Mouse (Mus musculus): ENCODE measurements around the gene Trappc3. TPM values are rescaled to one million over a fixed set of nuclear protein-coding genes. Genes with fewer than 3 reads are reported as not detected.
A peak's percentile ranks its signal among the peaks of the same experiment; 100 is the strongest.

Gene Trappc3
- polyA plus RNA-seq, 1 experiment from 2014 or later: 86.4 TPM

DNA sequence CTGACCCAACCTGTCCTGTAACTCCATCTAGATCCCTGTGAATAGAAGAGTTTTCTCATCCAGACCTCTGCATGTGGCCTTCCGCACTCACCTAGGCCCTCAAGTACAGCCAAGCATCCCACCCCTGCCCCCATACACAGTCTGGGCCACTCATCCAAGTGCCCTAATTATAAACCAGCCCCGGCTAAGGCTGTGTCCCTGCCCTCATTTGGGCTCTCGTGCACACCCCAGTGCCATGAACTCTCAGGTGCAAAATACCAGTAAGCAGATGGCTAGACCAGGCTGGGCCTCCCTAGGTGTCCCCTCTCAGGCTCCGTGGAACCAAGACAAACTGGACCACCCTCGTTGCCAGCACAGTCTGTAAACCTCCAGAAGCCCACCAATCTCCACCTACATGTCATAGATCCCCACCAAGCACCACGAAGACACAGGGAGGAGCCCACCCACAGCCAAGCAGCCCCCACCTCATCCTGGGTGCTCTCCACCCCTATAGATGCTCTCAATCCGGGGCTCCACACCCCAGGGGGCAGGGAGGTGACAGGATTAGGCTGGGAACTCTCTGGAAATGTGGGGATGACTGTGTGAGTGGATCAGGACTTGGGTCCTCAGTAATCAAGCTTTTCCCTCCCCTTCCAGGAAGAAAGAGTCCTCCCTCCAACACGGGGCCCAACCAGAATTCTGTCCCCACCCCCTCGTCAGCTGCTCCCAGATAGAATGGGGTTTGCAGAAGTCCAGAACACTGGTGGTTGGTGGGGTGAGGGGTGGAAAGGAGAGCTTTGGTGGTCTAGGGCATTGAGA, 7.6 kb upstream of the Trappc3 start:
- Histone ChIP-seq H3K27ac (peak overlapping the region; percentile 100), H3K9me3 (no peaks in the 10 kb centered on the region), H3K36me3 (peaks cover 11% of the 10 kb centered on the region), H3K4me1 (peaks cover 80% of the 10 kb centered on the region), H3K27me3 (ENCODE audit: insufficient read depth, poor library complexity, severe bottlenecking) (no peaks in the 10 kb centered on the region), H3K4me3 (peak overlapping the region; percentile 100)
- no peak for DNase-seq (ENCODE audit: low spot score)
- WGBS: 19% methylated on average over 9 of the region's 9 CpGs

GRCm38 (mm10) chr4:126255113-126256001, 6.8 kb upstream of the Trappc3 start:
- Histone ChIP-seq H3K4me3 (peak overlapping the region; percentile 100), H3K27ac (peak overlapping the region; percentile 100), H3K4me1 (peaks cover 83% of the 10 kb centered on the region), H3K27me3 (ENCODE audit: insufficient read depth, poor library complexity, severe bottlenecking) (no peaks in the 10 kb centered on the region), H3K36me3 (peaks cover 8% of the 10 kb centered on the region), H3K9me3 (no peaks in the 10 kb centered on the region)
- WGBS: under 1% methylated on average over 50 of the region's 50 CpGs
- DNase-seq (ENCODE audit: low spot score): no peak

DNA sequence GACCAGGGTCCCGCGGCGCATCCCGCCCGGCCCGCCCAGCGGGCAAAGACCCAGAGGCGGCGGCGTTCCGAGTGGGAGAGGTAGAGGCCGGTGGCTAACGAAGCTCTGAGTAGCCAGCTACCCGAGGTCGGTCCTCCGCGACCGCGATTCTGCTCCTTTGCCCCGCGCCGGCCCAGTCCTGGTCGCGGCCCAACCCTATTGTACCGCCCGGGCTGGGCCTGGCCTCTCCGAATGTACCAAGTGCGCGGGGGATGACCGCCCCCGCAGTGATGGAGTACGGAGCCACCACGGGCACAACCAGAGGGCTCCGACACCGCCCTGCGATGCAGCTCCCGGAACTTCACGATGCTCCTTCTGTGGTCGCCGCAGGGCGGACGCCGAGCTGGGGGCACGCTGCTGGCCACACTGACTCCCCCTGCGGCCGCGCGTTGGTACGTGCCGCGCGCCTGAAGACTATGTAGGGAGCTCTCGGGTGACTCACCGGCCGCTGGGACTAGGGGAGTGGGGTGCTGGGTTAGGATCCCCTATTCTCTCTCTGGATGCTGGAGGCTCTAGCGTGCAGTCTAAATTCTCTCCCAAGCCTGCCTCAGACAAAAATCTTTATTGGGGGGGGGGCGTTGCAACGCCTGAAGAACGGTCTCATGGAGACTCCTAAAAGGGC, 5.9 kb upstream of the Trappc3 start, which contains the start of gene Map7d1:
TSS of gene Map7d1 (minus strand) at position 213 of the 661 bp plus-strand sequence.
- Histone ChIP-seq H3K27me3 (ENCODE audit: insufficient read depth, poor library complexity, severe bottlenecking) (no peaks in the 10 kb centered on the region), H3K4me1 (peaks cover 83% of the 10 kb centered on the region), H3K27ac (peak within 1 kb of the TSS; percentile 100), H3K9me3 (no peaks in the 10 kb centered on the region), H3K36me3 (peaks cover 2% of the 10 kb centered on the region; the same call in 1 of the 2 replicates), H3K4me3 (peak within 1 kb of the TSS; percentile 100)
- WGBS: under 1% methylated on average over 58 of the region's 59 CpGs
- peak; percentile 94 for DNase-seq (ENCODE audit: low spot score)

- Histone ChIP-seq H3K4me1 (peaks cover 80% of the 10 kb centered on the region), H3K27ac (peak overlapping the region; percentile 100), H3K4me3 (peak overlapping the region; percentile 100), H3K27me3 (ENCODE audit: insufficient read depth, poor library complexity, severe bottlenecking) (no peaks in the 10 kb centered on the region), H3K9me3 (no peaks in the 10 kb centered on the region), H3K36me3 (0 out of 2 replicates have a peak, but pooled peaks cover 2% of the 10 kb centered on the region)
- peak; percentile 78 for DNase-seq (ENCODE audit: low spot score)
- WGBS: 4% methylated on average over 26 of the region's 26 CpGs
Measured at GRCm38 (mm10) chr4:126256967-126257881, 4.9 kb upstream of the Trappc3 start.

GRCm38 (mm10) chr4:126259063-126259462, 3.1 kb upstream of the Trappc3 start:
- WGBS: 31% methylated on average over 3 of the region's 3 CpGs
- H3K36me3 ChIP-seq: no peaks in the 10 kb centered on the region
- peak overlapping the region; percentile 44 for H3K4me3 ChIP-seq
- no peaks in the 10 kb centered on the region for H3K9me3 ChIP-seq
- H3K27me3 ChIP-seq (ENCODE audit: insufficient read depth, poor library complexity, severe bottlenecking): no peaks in the 10 kb centered on the region
- DNase-seq (ENCODE audit: low spot score): no peak
- H3K27ac ChIP-seq: peak overlapping the region; percentile 90
- H3K4me1 ChIP-seq: peaks cover 77% of the 10 kb centered on the region

GRCm38 (mm10) chr4:126259523-126260160, 2.5 kb upstream of the Trappc3 start:
- Histone ChIP-seq H3K36me3 (no peaks in the 10 kb centered on the region), H3K9me3 (no peaks in the 10 kb centered on the region), H3K27me3 (ENCODE audit: insufficient read depth, poor library complexity, severe bottlenecking) (no peaks in the 10 kb centered on the region), H3K4me3 (peak overlapping the region; percentile 44), H3K27ac (peak overlapping the region; percentile 90), H3K4me1 (peaks cover 71% of the 10 kb centered on the region)
- WGBS: 0% methylated on average over 15 of the region's 15 CpGs
- peak; percentile 90 for DNase-seq (ENCODE audit: low spot score)

DNA sequence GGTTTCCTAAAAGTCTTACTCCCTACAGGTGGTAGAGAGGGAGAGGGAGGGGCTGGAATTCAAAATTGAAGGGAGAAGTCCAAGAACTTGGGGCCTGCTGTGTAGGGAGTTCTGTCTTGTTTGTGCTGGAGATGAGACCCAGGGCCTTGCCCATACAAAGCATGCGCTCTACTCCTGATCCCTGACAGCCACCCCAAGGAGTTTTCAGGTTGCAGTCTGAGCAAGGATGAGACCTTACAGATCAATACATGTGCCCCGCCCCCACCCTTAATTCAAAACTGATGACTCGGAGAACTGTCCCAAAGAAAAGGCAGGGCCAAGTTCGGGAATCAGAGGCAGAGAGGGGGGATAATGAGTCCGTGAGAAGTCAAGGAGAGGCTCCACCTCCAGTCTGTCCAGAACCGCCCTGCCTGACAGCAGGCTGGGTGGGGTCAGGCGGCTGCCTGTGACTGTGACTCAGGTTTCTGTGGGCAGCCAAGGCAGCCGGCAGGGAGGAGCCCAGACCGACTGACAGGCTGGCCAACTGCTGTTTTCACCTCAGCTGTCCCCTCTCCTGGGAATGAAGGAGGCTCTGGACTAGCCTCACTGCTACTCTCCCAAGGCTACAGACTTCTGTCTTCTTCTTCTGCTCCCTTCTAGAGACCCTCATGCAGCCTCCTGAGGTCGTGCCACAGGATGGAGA, 1.5 kb upstream of the Trappc3 start:
- H3K4me3 ChIP-seq: peak overlapping the region; percentile 37
- peak overlapping the region; percentile 90 for H3K27ac ChIP-seq
- H3K27me3 ChIP-seq (ENCODE audit: insufficient read depth, poor library complexity, severe bottlenecking): no peaks in the 10 kb centered on the region
- 2% methylated on average over 10 of the region's 10 CpGs for WGBS
- H3K9me3 ChIP-seq: no peaks in the 10 kb centered on the region
- peak; percentile 93 for DNase-seq (ENCODE audit: low spot score)
- peaks cover 64% of the 10 kb centered on the region for H3K4me1 ChIP-seq
- no peaks in the 10 kb centered on the region for H3K36me3 ChIP-seq

- no peak for DNase-seq (ENCODE audit: low spot score)
- Histone ChIP-seq H3K27ac (peak overlapping the region; percentile 90), H3K36me3 (no peaks in the 10 kb centered on the region), H3K4me1 (peaks cover 64% of the 10 kb centered on the region), H3K27me3 (ENCODE audit: insufficient read depth, poor library complexity, severe bottlenecking) (no peaks in the 10 kb centered on the region), H3K4me3 (peak overlapping the region; percentile 37; the same call in 1 of the 2 replicates), H3K9me3 (no peaks in the 10 kb centered on the region)
- WGBS: 55% methylated on average over 6 of the region's 6 CpGs
Measured at GRCm38 (mm10) chr4:126261266-126261665, 859 bp upstream of the Trappc3 start.

GRCm38 (mm10) chr4:126261675-126262074, 450 bp upstream of the Trappc3 start:
- Histone ChIP-seq H3K27ac (peak overlapping the region; percentile 90), H3K36me3 (no peaks in the 10 kb centered on the region)

GRCm38 (mm10) chr4:126269292-126269691, 7.2 kb downstream of the Trappc3 start:
- 75% methylated on average over 3 of the region's 3 CpGs for WGBS
- H3K4me3 ChIP-seq: no peak overlapping the region

More at GRCm38 (mm10) chr4:126261675-126262074, 450 bp upstream of the Trappc3 start:
- peak overlapping the region; percentile 86; the same call in 1 of the 2 replicates for H3K4me3 ChIP-seq
- WGBS: 51% methylated on average over 7 of the region's 7 CpGs
- H3K4me1 ChIP-seq: peaks cover 63% of the 10 kb centered on the region
- H3K9me3 ChIP-seq: no peaks in the 10 kb centered on the region
- no peak for DNase-seq (ENCODE audit: low spot score)
- H3K27me3 ChIP-seq (ENCODE audit: insufficient read depth, poor library complexity, severe bottlenecking): no peaks in the 10 kb centered on the region

DNA sequence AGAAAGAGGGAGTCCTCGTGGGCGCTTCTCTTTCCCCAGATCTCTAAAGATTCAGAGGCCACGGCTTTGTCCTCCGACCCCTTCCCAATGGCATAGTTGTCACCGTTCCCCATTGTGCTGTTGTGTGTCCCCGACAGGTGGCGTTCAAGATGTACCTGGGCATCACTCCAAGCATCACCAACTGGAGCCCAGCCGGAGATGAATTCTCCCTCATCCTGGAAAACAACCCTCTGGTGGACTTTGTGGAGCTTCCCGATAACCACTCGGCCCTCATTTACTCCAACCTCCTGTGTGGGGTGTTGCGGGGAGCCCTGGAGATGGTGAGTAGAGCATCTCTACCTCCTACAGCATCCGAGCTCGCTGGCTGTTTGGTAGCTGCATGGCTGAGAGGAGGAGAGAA, 11.6 kb downstream of the Trappc3 start:
- no peak for DNase-seq (ENCODE audit: low spot score)
- no peak overlapping the region for H3K4me3 ChIP-seq
- H3K27ac ChIP-seq: no peak overlapping the region
- H3K27me3 ChIP-seq (ENCODE audit: insufficient read depth, poor library complexity, severe bottlenecking): peaks cover 7% of the 10 kb centered on the region
- H3K4me1 ChIP-seq: peaks cover 9% of the 10 kb centered on the region
- peaks cover 40% of the 10 kb centered on the region for H3K36me3 ChIP-seq
- 75% methylated on average over 13 of the region's 13 CpGs for WGBS
- H3K9me3 ChIP-seq: no peaks in the 10 kb centered on the region

More at GRCm38 (mm10) chr4:126269292-126269691, 7.2 kb downstream of the Trappc3 start:
- no peak overlapping the region for H3K27ac ChIP-seq
- H3K27me3 ChIP-seq (ENCODE audit: insufficient read depth, poor library complexity, severe bottlenecking): no peaks in the 10 kb centered on the region
- H3K36me3 ChIP-seq: peaks cover 23% of the 10 kb centered on the region
- no peaks in the 10 kb centered on the region for H3K4me1 ChIP-seq
- no peak for DNase-seq (ENCODE audit: low spot score)
- no peaks in the 10 kb centered on the region for H3K9me3 ChIP-seq
